Mouse (Mus musculus) liver, postnatal 0 days (tissue): ENCODE measurements around the gene Arhgef40.
A peak's percentile ranks its signal among the peaks of the same experiment; 100 is the strongest.

Experiments used
- CTCF ChIP-seq: sonication (generic); IDR thresholded peaks from 2 replicates; pipeline ENCODE4 v1.5.1; 2016; ENCODE audit warnings: antibody characterized with exemption, low read depth
- EP300 ChIP-seq: IDR thresholded peaks from 2 replicates; pipeline ENCODE4 v1.6.1; 2016; ENCODE audit warnings: antibody characterized with exemption, low read depth, mild to moderate bottlenecking

DNA sequence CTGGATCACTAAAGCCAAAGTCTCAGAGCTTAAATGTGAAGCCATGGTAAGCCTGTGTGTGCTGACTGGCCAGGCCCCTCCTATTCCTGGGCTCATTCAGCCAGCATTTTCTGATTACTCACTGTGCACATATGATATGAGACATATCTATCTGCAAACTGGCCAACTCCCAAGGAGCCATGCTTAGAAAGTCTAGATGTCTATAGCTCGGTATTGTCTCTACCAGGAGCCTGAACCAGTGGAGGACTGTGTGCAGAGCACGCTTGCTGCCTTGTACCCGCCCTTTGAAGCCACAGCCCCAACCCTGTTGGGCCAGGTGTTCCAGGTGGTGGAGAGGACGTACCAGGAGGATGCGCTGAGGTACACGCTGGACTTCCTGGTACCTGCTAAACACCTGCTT is 2.7 kb downstream of the Arhgef40 start:
- peak; percentile 43; the same call in 1 of the 2 replicates for TF ChIP-seq EP300
- no peak for TF ChIP-seq CTCF
